Mouse (Mus musculus) CH12F3 (cell line): Measurements from ENCODE around the gene Ap3d1.

Experiments
- in situ Hi-C: fragments of 300-500 bp; cut with MboI; formaldehyde crosslinking; loops from 2 replicates; pipeline ENCODE4 v1.14.3; 2020; ENCODE audit warnings: low sequenced_read_pairs

The Ap3d1 gene

DNA sequence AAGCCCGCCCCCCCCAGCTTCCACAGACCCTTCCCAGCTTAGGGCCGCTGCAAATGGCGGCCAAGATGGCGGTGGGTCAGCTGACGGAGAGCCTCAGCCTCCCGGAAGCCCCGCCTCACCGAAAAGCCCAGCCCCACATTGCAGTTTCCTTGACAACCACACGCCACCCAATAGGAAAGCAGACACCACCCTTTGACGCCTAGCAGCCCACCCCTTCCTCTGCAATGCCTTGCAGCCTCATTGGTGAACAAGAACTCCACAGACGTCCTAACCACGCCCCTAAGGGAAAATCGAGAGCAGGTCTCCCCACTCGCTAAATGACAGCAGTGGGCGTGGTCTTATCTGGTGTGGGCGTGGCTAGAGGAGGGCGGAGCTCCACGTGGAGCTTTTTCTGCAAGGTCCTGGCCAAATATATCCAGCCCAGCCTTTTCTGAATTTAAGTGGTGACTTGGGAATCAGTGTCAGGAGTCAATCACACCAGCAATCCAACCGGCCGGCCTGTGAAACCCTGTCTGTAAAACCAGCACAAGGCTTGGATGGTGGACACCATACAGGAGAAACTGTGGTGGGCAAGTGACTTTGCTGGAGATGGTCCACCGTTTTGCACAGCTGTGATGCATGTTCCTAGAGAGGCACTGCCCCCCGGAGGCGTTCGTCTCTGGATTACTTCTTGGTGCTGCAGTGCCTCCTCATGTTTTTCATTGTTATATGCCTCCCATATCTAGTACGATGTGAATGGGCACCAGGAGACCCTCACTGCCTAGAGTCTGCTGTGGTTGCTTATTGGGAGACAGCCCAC lies at the start of gene Ap3d1:
TSS of gene Ap3d1 (minus strand) at position 85 of the 799 bp plus-strand sequence.
- in situ Hi-C loops: no loop called here

GRCm38 (mm10) chr10:80791476-80792174 lies 49.6 kb upstream of the Ap3d1 start:
- in situ Hi-C loops: no loop called here

GRCm38 (mm10) chr10:80790761-80791404 lies 48.8 kb upstream of the Ap3d1 start:
- in situ Hi-C loops: no loop called here

GRCm38 (mm10) chr10:80787517-80787916 lies 45.5 kb upstream of the Ap3d1 start:
- in situ Hi-C loops: no loop called here

- in situ Hi-C loops: no loop called here
These were observed 43.9 kb upstream of the Ap3d1 start for GRCm38 (mm10) chr10:80785963-80786362.

DNA sequence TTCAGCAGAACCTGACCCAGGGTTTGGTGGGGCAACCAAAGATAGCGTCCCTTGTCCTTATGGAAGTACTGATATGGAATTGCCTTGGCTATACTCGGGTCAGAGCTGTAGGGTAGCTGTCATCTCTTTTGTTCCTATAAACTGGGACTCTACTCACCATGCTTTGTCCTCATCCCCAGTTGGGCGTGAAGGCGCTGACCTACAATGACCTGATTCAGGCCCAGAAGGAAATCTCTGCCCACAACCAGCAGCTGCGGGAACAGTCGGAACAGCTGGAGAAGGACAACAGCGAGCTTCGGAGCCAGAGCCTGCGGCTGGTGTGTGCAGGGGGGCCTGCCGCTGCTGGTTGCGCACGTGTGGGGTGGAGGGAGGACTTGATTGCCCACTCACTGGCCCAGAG lies 42.8 kb upstream of the Ap3d1 start:
- in situ Hi-C loops: no loop called here

GRCm38 (mm10) chr10:80784302-80784701 lies 42.2 kb upstream of the Ap3d1 start:
- in situ Hi-C loops: no loop called here

DNA sequence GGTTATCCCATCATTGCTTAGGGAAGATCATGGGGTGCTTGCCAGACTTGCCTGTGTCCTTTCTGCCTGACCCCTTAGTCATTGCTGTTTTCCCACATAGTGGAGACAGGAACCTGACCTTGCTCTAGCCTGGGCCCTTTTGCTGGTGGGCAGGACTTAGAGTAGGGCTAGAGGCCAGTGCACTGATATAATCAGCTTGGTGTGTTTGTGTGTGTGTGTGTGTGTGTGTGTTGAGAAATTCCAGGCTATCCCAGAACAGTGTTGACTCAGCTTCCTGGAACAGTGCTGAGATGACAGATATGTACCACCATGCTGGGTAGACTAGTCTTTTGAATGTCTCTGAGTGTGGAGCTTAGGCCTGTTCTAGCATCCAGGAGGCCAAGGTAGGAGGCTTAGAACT lies 37.5 kb upstream of the Ap3d1 start:
- in situ Hi-C loops: no loop called here

DNA sequence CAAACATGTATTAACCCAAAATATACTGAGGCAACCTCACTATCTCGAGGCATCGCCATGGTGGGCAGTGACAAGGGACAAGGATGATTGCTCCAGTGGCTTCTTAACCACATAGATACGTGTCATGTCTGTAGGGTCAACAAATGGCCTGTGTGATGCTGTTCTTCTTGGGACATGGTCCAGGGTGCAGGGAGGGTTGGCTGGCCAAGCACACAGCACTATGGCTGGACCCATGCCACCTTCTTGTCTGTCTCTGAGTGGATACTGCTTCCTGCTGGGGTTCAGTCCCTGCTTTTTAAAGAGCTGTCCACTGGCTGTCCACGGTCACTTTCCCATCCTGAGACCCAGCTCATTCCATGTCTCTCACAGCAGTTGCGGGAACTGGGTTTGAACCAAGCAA lies 35.1 kb upstream of the Ap3d1 start:
- in situ Hi-C loops: no loop called here

- in situ Hi-C loops: no loop called here
These were observed 34.4 kb upstream of the Ap3d1 start for GRCm38 (mm10) chr10:80776358-80776869.

- in situ Hi-C loops: no loop called here
These were observed 33.7 kb upstream of the Ap3d1 start for GRCm38 (mm10) chr10:80775731-80776130.

DNA sequence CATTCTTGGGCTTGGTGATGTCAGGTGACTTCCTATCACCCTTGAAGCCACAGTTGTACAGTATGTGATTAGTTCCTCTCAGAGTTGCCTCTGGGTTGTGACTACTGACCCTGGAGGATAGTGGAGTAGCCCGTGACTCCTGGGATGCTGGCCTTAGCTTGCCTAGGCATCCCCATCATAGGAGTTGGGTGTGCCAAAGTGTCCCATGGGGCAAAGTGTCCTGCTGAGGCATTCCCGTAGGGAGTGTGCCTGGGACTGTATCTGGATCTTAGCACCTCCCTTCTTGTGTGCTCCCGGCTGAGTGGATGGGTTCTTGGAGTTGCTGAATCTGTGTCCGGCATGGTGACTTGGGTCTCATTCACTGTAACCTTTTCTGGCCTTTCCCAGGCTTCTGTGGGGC lies 32.9 kb upstream of the Ap3d1 start:
- in situ Hi-C loops: no loop called here

- in situ Hi-C loops: no loop called here
These were observed 32.5 kb upstream of the Ap3d1 start for GRCm38 (mm10) chr10:80774549-80774948.

DNA sequence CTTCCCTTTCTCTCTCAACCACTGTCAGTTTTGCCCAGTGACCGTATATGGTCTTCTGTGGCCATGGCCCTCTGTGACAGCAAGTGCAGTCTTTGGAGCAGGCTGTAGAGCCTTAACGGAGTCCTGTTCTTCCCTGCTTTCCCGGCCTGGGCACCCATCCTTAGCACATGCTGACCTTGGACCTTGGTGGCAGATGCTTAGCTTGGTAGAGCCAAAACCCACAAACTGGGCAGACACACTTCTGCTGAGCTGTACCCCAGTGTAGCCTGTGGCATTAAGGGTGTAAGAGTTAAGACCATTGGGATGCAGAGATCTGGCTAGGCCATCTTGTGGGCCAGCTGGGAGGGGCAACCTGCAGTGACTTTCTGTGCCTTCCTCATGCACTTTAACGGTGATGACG lies 31.8 kb upstream of the Ap3d1 start:
- in situ Hi-C loops: no loop called here

DNA sequence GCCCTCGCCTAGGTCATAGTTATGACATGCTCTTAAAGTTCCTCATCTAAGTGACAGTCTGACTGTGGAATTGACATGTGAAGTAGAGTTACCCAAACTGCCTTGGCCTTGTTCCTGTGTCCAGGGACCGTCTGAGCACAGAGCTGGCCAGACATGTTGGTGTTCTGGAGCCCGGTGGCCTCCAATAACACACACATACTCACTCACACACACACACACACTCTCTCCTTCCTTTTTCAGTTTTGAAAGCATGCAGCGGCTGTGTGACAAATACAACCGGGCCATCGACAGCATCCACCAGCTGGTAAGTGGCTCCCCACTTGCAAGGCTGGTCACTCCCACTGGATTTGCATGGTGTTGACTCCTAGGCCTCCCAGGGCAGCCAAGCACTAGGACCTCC lies 26.3 kb upstream of the Ap3d1 start:
- in situ Hi-C loops: no loop called here

GRCm38 (mm10) chr10:80766161-80766815 lies 24.2 kb upstream of the Ap3d1 start:
- in situ Hi-C loops: no loop called here

- in situ Hi-C loops: no loop called here
These were observed 23.7 kb upstream of the Ap3d1 start for GRCm38 (mm10) chr10:80765746-80766145.

GRCm38 (mm10) chr10:80763502-80763901 lies 21.4 kb upstream of the Ap3d1 start:
- in situ Hi-C loops: no loop called here

GRCm38 (mm10) chr10:80761821-80762220 lies 19.8 kb upstream of the Ap3d1 start:
- in situ Hi-C loops: no loop called here

DNA sequence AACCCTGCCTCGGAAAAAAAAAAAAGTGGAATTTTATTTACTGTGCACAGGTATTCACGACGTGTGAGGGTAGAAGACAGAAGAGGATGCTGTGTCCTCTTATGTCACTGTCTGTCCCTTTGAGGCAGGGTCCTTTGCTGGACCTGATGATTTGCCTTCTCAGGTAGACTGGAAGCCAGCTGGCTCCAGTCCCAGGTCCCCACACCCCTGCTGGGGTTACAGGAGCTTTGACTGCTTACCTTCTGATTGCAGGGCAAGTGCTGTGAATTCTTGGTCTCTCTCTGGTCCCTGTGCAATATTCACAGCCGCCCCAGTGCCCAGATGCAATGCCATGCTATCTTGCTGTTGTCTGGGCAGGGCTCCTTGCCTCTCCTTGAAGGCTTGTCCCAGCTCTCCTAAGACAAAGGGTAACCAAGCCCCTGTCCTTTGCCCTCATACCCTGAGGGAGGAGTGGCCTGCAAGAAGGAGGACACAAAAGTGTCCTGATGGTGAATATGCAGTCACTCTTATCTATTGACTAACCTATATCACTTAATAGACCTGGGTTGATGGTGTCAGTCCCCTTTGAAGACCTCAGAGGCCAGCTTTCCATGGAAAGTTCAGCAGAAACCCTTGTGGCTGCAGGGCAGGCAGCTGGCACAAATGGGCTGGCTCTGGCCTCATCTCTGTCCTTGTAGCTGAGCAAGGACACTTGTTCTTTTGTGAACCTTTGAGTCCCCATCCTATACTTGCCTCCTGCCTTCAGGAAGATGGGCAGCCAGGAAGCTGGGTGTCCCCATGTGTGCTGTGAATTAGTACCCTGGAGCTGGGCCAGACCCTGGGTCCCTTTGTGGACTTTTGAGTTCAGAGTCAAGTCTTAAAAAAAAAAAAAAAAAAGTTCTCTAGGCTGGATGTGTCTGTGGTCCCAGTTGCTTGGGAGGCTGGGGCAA lies 18.8 kb upstream of the Ap3d1 start:
- in situ Hi-C loops: no loop called here
